Mouse (Mus musculus) heart, embryonic 13.5 days (tissue): ENCODE measurements around the gene Maneal. TPM values are rescaled to one million over a fixed set of nuclear protein-coding genes. Genes with fewer than 3 reads are reported as not detected.

ENCODE experiments used
- ATAC-seq: fragments of 200-750 bp; cut with Nextera tagmentation; 2 replicates; pipeline ENCODE4 v1.8.0; 2017; ENCODE audit warnings: moderate TSS enrichment; ENCODE audit not compliant: insufficient number of reproducible peaks, low FRiP score, low TSS enrichment; ENCODE audit errors: extremely low read depth
- H3K27ac ChIP-seq: fragments of 300-500 bp; sonication (generic); replicated peaks from 2 replicates; pipeline ENCODE4 v1.5.1; 2015; ENCODE audit warnings: moderate library complexity, mild to moderate bottlenecking, inconsistent platforms
- H3K27me3 ChIP-seq: fragments of 300-500 bp; sonication (generic); replicated peaks from 2 replicates; pipeline ENCODE4 v1.6.1; 2015; ENCODE audit warnings: mild to moderate bottlenecking, inconsistent platforms
- H3K36me3 ChIP-seq: fragments of 300-500 bp; sonication (generic); 2 replicates; pipeline ENCODE4 v1.6.1; 2015; ENCODE audit warnings: mild to moderate bottlenecking, inconsistent platforms
- H3K4me1 ChIP-seq: fragments of 300-500 bp; sonication (generic); 2 replicates; pipeline ENCODE4 v1.6.1; 2015; ENCODE audit warnings: inconsistent platforms
- H3K4me2 ChIP-seq: fragments of 300-500 bp; sonication (generic); 2 replicates; pipeline ENCODE4 v1.6.1; 2015; ENCODE audit warnings: inconsistent platforms, mild to moderate bottlenecking, moderate library complexity
- H3K4me3 ChIP-seq: fragments of 300-500 bp; sonication (generic); 2 replicates; pipeline ENCODE4 v1.5.1; 2015; ENCODE audit warnings: moderate library complexity, mild to moderate bottlenecking, inconsistent platforms
- H3K9ac ChIP-seq: fragments of 300-500 bp; sonication (generic); 2 replicates; pipeline ENCODE4 v1.6.1; 2015; ENCODE audit warnings: inconsistent platforms, mild to moderate bottlenecking, moderate library complexity
- H3K9me3 ChIP-seq: fragments of 300-500 bp; sonication (generic); 2 replicates; pipeline ENCODE4 v1.6.1; 2016; ENCODE audit warnings: inconsistent platforms
- WGBS: fragments of 180-500 bp; shearing (Covaris S2); methylation state at CpG from one replicate; pipeline ENCODE4 v1.1.7; 2015; ENCODE audit warnings: mixed read lengths; 5-methylcytosine and 5-hydroxymethylcytosine counted together
- polyA plus RNA-seq: library from polyadenylated mRNA; unstranded; fragments of >200 nt; fragmentation: Nextera tagmentation; extraction: Ambion mirVana; gene quantifications from 2 replicates; pipeline ENCODE4 v1.2.1, GENCODE M21; 2015

Gene Maneal
- polyA plus RNA-seq: 0.15 TPM in 1 of 2 replicates, not detected in the other

DNA sequence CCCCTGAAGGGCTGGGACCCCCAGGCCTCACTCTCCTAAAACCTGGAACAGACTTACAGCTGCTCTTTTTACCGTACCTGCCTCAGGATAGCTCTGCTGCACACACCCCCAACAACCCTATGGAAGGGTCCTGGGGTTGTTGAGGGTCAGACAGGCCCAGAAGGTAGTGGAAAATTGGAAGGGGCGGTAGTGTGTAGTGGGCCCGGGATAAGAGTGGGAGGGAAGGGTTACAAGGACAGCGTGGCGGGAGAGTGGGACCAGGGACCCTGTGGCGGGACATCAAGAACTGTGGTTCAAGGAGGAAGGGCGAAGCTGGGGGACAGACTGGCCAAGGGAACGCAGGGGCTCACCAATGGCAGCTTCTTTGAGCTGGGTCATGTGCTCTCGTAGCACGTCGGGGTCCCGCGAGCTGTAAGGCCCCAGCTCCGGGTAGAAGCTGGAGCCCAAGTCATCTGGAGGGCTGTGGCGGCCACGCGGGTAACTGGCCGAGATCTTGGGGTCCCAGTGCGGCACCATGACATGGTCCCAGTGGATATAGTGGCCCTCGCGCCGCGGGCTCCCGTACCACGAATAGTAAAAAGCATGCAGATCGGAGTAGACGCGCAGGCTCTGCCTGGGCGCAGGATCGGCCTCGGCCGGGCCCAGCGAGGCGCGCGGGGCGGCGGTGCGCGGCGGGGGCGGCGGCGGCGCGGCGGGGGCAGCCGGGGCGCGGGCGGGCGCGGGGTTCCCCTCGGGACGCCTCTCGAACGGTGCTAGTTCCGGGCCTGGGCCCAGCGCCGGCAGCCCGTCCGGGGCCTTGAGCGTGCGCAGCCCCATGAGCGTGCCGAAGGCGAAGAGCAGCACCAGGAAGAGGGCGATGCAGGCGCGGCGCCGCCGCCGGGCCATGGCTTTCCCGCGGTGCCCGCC is at the start of gene Maneal:
Maneal (minus strand) TSS at position 889 of the 906 bp plus-strand sequence.
- no peak; the same call in 1 of the 2 replicates for ATAC-seq
- H3K27ac ChIP-seq: no peak within 1 kb of the TSS

DNA sequence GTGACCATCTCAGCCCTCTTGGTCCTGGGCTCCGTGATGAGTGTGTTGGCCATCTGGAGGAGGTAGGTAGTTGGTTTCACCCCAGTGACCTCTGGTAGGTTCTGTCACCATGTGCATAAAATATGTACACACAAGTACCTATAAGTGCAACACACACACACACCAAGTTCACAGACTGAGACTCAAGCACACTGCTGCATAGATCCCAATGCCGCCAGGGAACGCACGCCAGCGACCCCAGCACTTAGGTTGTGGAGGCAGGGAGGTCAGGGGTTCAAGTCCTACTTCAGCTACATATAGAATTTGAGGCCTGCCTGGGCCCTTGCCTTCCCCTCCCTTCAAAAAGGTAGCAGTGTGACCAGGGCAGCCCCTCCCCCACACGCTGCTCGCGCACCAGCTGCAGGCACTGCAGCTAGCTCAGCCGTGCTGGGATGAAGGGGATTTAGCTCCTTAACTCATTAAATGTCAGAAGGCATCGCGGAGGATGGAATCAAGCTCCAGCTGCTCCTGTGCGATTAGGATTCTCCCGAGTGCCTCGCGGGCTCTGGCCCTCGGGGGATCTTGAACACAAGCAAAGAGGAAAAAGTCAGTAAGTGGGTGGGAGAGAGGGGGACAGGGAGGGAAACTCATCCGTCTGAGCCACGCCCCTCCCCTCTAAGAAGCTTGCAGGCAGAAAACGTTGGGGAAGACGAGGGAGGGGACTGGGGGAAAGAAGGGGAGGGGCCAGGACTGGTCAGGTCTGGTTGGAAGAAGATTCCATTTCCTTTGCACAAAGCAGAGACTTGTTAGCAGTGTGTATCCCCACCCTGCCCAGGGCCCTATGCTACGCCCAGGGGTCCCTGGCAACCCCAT is 44.2 kb upstream of the Maneal start:
- H3K27ac ChIP-seq: no peak overlapping the region
- ATAC-seq: peak; percentile 14; the same call in 1 of the 2 replicates
- peak overlapping the region; percentile 31 for H3K4me3 ChIP-seq
- peak overlapping the region; percentile 61 for H3K9ac ChIP-seq
- H3K4me2 ChIP-seq: peak overlapping the region; percentile 65
- H3K4me1 ChIP-seq: peaks cover 9% of the 10 kb centered on the region
- no peaks in the 10 kb centered on the region for H3K36me3 ChIP-seq
- peaks cover 43% of the 10 kb centered on the region for H3K27me3 ChIP-seq
- H3K9me3 ChIP-seq: no peaks in the 10 kb centered on the region; the same call in 1 of the 2 replicates
- WGBS: 10% methylated on average over 21 of the region's 21 CpGs

More for the DNA sequence above, at the start of gene Maneal:
- peak within 1 kb of the TSS; percentile 50 for H3K4me3 ChIP-seq
- H3K27me3 ChIP-seq: peaks cover 50% of the 10 kb centered on the region
- no peaks in the 10 kb centered on the region for H3K9me3 ChIP-seq
- H3K4me2 ChIP-seq: peak within 1 kb of the TSS; percentile 71
- H3K36me3 ChIP-seq: peaks cover 6% of the 10 kb centered on the region; the same call in 1 of the 2 replicates
- H3K9ac ChIP-seq: peak within 1 kb of the TSS; percentile 30; the same call in 1 of the 2 replicates
- 4% methylated on average over 45 of the region's 77 CpGs for WGBS
- peaks cover 22% of the 10 kb centered on the region for H3K4me1 ChIP-seq

DNA sequence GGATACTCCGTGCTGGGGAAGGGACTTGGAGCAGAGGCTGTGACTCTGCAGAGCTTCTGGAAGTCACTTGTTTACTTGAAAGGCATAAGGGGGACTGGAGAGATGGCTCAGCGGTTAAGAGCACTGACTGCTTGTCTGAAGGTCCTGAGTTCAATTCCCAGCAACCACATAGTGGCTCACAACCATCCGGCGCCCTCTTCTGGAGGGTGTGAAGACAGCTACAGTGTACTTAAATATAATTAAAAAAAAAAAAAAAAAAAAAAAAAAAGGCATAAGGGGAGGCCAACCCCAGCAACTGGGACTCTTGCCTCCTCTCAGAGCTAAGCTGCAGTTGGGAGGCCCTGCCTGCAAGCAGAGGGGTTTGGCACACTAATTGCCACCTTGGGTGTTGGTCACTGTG is 43.4 kb upstream of the Maneal start:
- Histone ChIP-seq H3K4me2 (no peak overlapping the region), H3K27ac (no peak overlapping the region), H3K36me3 (no peaks in the 10 kb centered on the region), H3K27me3 (peaks cover 44% of the 10 kb centered on the region), H3K9ac (no peak overlapping the region), H3K4me1 (peaks cover 9% of the 10 kb centered on the region), H3K9me3 (no peaks in the 10 kb centered on the region), H3K4me3 (no peak overlapping the region)
- 64% methylated on average over 4 of the region's 4 CpGs for WGBS
- no peak for ATAC-seq

DNA sequence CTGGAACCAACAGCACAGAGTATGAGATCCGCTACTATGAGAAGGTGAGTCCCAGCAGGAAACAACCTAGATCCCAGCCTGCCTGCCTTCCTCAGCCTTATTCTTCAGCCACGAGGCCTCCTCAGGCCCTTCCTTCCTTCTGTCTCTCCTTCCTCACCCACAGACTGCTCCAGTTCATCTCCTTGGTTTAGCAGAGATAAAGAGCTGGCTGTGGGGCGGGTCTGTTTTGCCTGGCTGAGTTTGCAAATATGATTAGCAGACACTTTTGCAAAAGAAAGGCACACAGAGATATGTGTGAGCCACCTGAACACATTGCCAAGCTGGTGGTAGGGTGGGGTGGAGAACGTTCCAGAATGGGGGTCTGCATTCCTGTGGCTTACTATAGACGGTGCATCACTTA is 37.9 kb upstream of the Maneal start:
- no peak for ATAC-seq
- no peaks in the 10 kb centered on the region for H3K9me3 ChIP-seq
- no peak overlapping the region for H3K9ac ChIP-seq
- H3K27ac ChIP-seq: no peak overlapping the region
- H3K4me1 ChIP-seq: peaks cover 3% of the 10 kb centered on the region
- peaks cover 79% of the 10 kb centered on the region for H3K27me3 ChIP-seq
- H3K4me2 ChIP-seq: no peak overlapping the region
- no peak overlapping the region for H3K4me3 ChIP-seq
- WGBS: 44% methylated on average over 5 of the region's 5 CpGs
- no peaks in the 10 kb centered on the region for H3K36me3 ChIP-seq

DNA sequence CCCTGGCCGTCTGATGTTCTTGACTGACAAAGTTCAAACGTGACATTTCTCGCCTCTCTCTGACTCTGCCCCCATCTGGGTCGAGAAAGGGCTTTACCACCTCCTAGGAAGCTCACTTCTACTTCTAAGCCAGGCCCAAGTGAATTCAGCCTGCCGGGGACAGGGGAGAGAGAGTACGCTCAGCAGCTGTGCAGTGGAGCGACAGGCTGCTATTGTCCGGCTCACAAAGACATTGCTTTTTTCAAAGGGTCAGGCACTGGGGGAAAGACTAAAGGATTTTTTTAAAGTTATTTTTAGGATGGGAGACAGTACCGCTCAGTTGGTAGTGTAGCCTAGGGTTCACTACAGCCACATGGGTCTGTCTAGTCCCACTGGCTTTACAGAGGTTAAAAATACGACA is 36.5 kb upstream of the Maneal start:
- Histone ChIP-seq H3K9ac (no peak overlapping the region), H3K27me3 (peaks cover 86% of the 10 kb centered on the region), H3K4me2 (no peak overlapping the region), H3K4me3 (no peak overlapping the region), H3K27ac (no peak overlapping the region), H3K4me1 (peaks cover 7% of the 10 kb centered on the region), H3K9me3 (no peaks in the 10 kb centered on the region), H3K36me3 (no peaks in the 10 kb centered on the region)
- ATAC-seq: no peak
- 56% methylated on average over 10 of the region's 10 CpGs for WGBS

DNA sequence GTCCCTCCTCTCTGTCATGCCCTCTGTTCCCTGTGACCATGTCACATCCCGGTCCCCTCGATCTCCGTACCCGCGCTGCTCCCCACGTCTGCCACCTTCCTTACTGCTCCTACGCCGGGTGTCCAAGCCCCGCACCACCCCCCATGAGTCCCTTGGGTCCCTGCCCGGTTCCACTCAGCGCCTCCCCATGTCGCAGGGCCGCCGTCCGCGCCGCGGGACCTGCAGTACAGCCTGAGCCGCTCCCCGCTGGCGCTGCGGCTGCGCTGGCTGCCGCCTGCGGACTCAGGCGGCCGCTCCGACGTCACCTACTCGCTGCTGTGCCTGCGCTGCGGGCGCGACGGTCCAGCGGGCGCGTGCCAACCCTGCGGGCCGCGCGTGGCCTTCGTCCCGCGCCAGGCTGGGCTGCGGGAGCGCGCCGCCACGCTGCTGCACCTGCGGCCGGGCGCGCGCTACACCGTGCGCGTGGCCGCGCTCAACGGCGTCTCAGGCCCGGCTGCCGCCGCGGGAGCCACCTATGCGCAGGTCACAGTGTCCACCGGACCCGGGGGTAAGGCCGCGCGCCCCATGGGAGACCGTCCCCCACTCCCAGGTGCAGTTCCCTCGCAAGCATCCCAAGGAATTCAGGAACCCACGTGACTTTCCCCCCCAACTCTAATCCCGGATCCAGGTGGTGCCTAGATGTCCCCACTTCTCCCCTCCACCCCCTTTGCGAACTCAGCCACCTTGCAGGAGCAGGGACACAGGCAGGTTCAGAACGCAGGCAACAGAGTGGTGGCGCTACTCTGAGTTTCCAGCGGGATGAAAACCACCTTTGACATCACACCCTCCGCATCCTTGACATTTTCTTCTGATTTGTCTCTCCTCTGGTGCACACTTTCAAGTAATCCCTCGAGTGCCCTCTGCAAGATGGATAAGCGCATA is 32.8 kb upstream of the Maneal start:
- H3K9ac ChIP-seq: peak overlapping the region; percentile 68
- H3K27ac ChIP-seq: no peak overlapping the region
- peaks cover 7% of the 10 kb centered on the region for H3K4me1 ChIP-seq
- H3K9me3 ChIP-seq: no peaks in the 10 kb centered on the region
- H3K4me2 ChIP-seq: peak overlapping the region; percentile 77
- no peak for ATAC-seq
- peaks cover 95% of the 10 kb centered on the region for H3K27me3 ChIP-seq
- no peaks in the 10 kb centered on the region for H3K36me3 ChIP-seq
- peak overlapping the region; percentile 55 for H3K4me3 ChIP-seq
- WGBS: 3% methylated on average over 74 of the region's 83 CpGs

DNA sequence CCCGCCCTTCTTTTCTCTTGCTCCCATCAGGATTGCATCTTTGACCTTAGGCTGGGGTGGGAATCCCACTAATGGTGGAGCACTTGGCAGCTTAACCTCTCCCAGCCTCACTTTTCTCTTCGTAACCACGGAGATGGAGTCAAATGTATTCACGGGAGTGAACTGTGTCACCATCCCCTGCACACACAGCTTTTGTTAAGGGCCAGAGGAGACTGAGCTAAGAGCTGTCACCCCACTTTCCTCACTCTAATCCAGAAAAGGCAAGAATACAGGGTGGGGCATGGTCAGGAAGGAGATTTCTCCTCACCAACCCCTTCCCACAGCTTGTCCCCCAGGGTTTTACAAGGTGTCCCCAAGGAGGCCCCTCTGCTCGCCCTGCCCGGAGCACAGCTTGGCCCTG is 31.8 kb upstream of the Maneal start:
- Histone ChIP-seq H3K9ac (no peak overlapping the region), H3K4me1 (peaks cover 7% of the 10 kb centered on the region), H3K4me2 (no peak overlapping the region), H3K4me3 (no peak overlapping the region), H3K36me3 (no peaks in the 10 kb centered on the region), H3K27me3 (peaks cover 94% of the 10 kb centered on the region), H3K27ac (no peak overlapping the region), H3K9me3 (no peaks in the 10 kb centered on the region)
- WGBS: 43% methylated on average over 6 of the region's 6 CpGs
- ATAC-seq: no peak

DNA sequence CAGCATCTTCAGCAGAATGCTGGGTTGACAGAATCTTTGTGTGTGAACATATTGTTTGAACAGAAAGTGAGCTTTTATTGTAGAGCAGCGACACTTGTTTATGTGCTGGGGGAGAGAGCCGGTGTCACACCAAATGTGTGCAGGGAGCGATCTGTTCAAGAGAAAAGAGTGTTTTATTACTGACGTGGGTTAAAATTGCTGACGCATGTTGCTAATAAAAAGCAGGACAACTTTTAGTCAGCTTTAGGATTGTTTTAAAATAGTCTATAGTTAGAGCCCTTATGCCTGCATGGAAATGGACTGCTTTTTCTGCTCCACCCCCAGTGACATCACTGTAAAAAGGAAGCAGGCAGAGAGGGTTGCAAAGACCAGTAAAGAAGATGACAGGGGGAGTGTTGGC is 28.9 kb upstream of the Maneal start:
- Histone ChIP-seq H3K9ac (no peak overlapping the region), H3K4me3 (no peak overlapping the region), H3K4me1 (peaks cover 7% of the 10 kb centered on the region), H3K9me3 (no peaks in the 10 kb centered on the region), H3K36me3 (no peaks in the 10 kb centered on the region), H3K27ac (no peak overlapping the region), H3K27me3 (peaks cover 94% of the 10 kb centered on the region), H3K4me2 (no peak overlapping the region)
- 76% methylated on average over 5 of the region's 5 CpGs for WGBS
- ATAC-seq: no peak

DNA sequence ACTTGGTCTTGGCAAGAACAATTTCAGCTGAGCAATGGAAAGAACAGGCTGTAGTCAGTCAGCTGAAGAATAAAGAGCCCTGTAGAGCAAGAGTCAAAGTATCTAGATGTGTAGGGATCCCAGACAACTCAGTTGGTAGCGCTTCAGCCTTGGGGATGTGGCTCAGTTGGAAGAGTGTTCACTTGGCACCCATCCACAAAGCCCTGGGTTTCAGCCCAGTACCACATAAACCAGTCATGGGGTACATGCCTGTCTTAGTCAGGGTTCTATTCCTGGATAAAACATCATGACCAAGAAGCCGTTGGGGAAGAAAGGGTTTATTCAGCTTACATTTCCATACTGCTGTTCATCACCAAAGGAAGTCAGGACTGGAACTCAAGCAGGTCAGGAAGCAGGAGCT is 28.0 kb upstream of the Maneal start:
- peaks cover 94% of the 10 kb centered on the region for H3K27me3 ChIP-seq

DNA sequence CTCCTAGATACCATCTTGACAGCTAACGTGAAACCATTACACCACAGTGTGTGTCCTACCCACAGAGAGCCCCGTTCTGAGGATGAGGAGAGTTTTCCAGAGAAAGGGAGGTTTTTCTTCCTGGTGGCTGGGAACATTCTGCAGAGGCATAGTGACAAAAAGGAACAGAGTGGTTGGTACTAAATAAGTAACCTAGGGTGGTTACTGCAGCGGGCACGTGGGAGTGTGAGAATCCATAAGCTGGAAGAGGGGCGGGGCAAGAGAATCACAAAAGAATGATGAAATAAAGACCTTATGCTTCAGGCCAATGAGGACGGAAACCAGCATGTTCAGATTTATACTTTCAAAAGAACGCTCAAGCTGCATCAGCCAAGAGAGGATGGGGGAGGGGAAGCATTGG is 26.7 kb upstream of the Maneal start:
- Histone ChIP-seq H3K36me3 (no peaks in the 10 kb centered on the region), H3K4me1 (no peaks in the 10 kb centered on the region), H3K4me3 (no peak overlapping the region), H3K4me2 (no peak overlapping the region), H3K9ac (no peak overlapping the region), H3K9me3 (no peaks in the 10 kb centered on the region), H3K27ac (no peak overlapping the region), H3K27me3 (peaks cover 94% of the 10 kb centered on the region)
- 57% methylated on average over 7 of the region's 7 CpGs for WGBS
- no peak for ATAC-seq

More for the DNA sequence above, 28.0 kb upstream of the Maneal start:
- Histone ChIP-seq H3K4me1 (peaks cover 4% of the 10 kb centered on the region), H3K4me2 (no peak overlapping the region), H3K36me3 (no peaks in the 10 kb centered on the region), H3K27ac (no peak overlapping the region), H3K9me3 (no peaks in the 10 kb centered on the region), H3K9ac (no peak overlapping the region), H3K4me3 (no peak overlapping the region)
- no peak for ATAC-seq
- WGBS: 79% methylated on average over 2 of the region's 2 CpGs
